Mouse (Mus musculus) stomach, postnatal 0 days (tissue): ENCODE data around the gene Dclk2.

Source experiments
- CTCF ChIP-seq: IDR thresholded peaks from 2 replicates; pipeline ENCODE4 v1.5.1; 2016; ENCODE audit warnings: antibody characterized with exemption, low read depth, mild to moderate bottlenecking, moderate library complexity
- EP300 ChIP-seq: optimal IDR thresholded peaks from 2 replicates; pipeline ENCODE3; 2016; ENCODE audit warnings: antibody characterized with exemption

- TF ChIP-seq CTCF (no peak), EP300 (no peak)
These were observed 158.6 kb downstream of the Dclk2 start for GRCm38 (mm10) chr3:86762036-86762415.
